Mouse (Mus musculus): Measurements from ENCODE around the gene Ephb2.

The Ephb2 gene

GRCm38 (mm10) chr4:136730501-136730900 is 105.3 kb downstream of the Ephb2 start:
- DNase-seq, result no peak

GRCm38 (mm10) chr4:136729574-136729973 is 106.2 kb downstream of the Ephb2 start:
- DNase-seq, result no peak

GRCm38 (mm10) chr4:136726941-136727340 is 108.8 kb downstream of the Ephb2 start:
- DNase-seq, result no peak

GRCm38 (mm10) chr4:136724731-136725130 is 111.1 kb downstream of the Ephb2 start:
- no peak for DNase-seq

- peak; percentile 55 for DNase-seq
These were observed 113.3 kb downstream of the Ephb2 start for GRCm38 (mm10) chr4:136722361-136723082.

GRCm38 (mm10) chr4:136721937-136722336 is 113.9 kb downstream of the Ephb2 start:
- DNase-seq, result no peak

GRCm38 (mm10) chr4:136720025-136720424 is 115.8 kb downstream of the Ephb2 start:
- DNase-seq, result no peak

GRCm38 (mm10) chr4:136718193-136718986 is 117.4 kb downstream of the Ephb2 start:
- DNase-seq, result no peak

- no peak for DNase-seq
These were observed 119.2 kb downstream of the Ephb2 start for GRCm38 (mm10) chr4:136716561-136716972.

GRCm38 (mm10) chr4:136714530-136714929 is 121.3 kb downstream of the Ephb2 start:
- no peak for DNase-seq

GRCm38 (mm10) chr4:136713889-136714288 is 121.9 kb downstream of the Ephb2 start:
- DNase-seq, result no peak

- DNase-seq, result no peak
These were observed 122.4 kb downstream of the Ephb2 start for GRCm38 (mm10) chr4:136713431-136713830.

- DNase-seq, result no peak
These were observed 123.6 kb downstream of the Ephb2 start for GRCm38 (mm10) chr4:136711985-136712768.

GRCm38 (mm10) chr4:136710345-136710744 is 125.4 kb downstream of the Ephb2 start:
- no peak for DNase-seq

GRCm38 (mm10) chr4:136708956-136709355 is 126.8 kb downstream of the Ephb2 start:
- DNase-seq, result no peak

GRCm38 (mm10) chr4:136706696-136707095 is 129.1 kb downstream of the Ephb2 start:
- DNase-seq, result no peak

- no peak for DNase-seq
These were observed 130.7 kb downstream of the Ephb2 start for GRCm38 (mm10) chr4:136705091-136705490.

GRCm38 (mm10) chr4:136704551-136704950 is 131.2 kb downstream of the Ephb2 start:
- DNase-seq, result no peak

GRCm38 (mm10) chr4:136703351-136703750 is 132.4 kb downstream of the Ephb2 start:
- no peak for DNase-seq

GRCm38 (mm10) chr4:136702456-136702855 is 133.3 kb downstream of the Ephb2 start:
- no peak for DNase-seq

GRCm38 (mm10) chr4:136701236-136701635 is 134.6 kb downstream of the Ephb2 start:
- DNase-seq, result no peak

GRCm38 (mm10) chr4:136699084-136699450 is 136.7 kb downstream of the Ephb2 start:
- no peak for DNase-seq

- peak; percentile 51 for DNase-seq
These were observed 137.2 kb downstream of the Ephb2 start for GRCm38 (mm10) chr4:136698404-136699083.
